Mouse (Mus musculus) hindbrain, embryonic 15.5 days (tissue): Measurements from ENCODE around the gene Qprt. TPM values are rescaled to one million over a fixed set of nuclear protein-coding genes. Genes with fewer than 3 reads are reported as not detected.
"Not testable (repeated sequence)": the region's sequence is repeated elsewhere in the genome, so short reads cannot be mapped to it uniquely, and the experiment has no call there.

ENCODE experiments used
- ATAC-seq: fragments of 200-750 bp; cut with Nextera tagmentation; 2 replicates; pipeline ENCODE4 v1.8.0; 2017; ENCODE audit warnings: low read depth, moderate number of reproducible peaks, moderate TSS enrichment; ENCODE audit not compliant: low FRiP score
- H3K27ac ChIP-seq: fragments of 300-500 bp; sonication (generic); replicated peaks from 2 replicates; pipeline ENCODE4 v1.5.1; 2015; ENCODE audit warnings: mild to moderate bottlenecking, inconsistent platforms
- H3K27me3 ChIP-seq: fragments of 300-500 bp; sonication (generic); 2 replicates; pipeline ENCODE4 v1.6.1; 2015; ENCODE audit warnings: control low read depth, inconsistent platforms
- H3K36me3 ChIP-seq: fragments of 300-500 bp; sonication (generic); 2 replicates; pipeline ENCODE4 v1.6.1; 2015; ENCODE audit warnings: control low read depth, inconsistent platforms
- H3K4me1 ChIP-seq: fragments of 300-500 bp; sonication (generic); replicated peaks from 2 replicates; pipeline ENCODE4 v1.6.1; 2015; ENCODE audit warnings: control low read depth, inconsistent platforms
- H3K4me2 ChIP-seq: fragments of 300-500 bp; sonication (generic); 2 replicates; pipeline ENCODE4 v1.6.1; 2015; ENCODE audit warnings: moderate library complexity, mild to moderate bottlenecking, inconsistent platforms
- H3K4me3 ChIP-seq: fragments of 300-500 bp; sonication (generic); 2 replicates; pipeline ENCODE4 v1.5.1; 2015; ENCODE audit warnings: mild to moderate bottlenecking, inconsistent platforms
- H3K9ac ChIP-seq: fragments of 300-500 bp; sonication (generic); 2 replicates; pipeline ENCODE4 v1.6.1; 2015; ENCODE audit warnings: inconsistent platforms
- H3K9me3 ChIP-seq: fragments of 300-500 bp; sonication (generic); 2 replicates; pipeline ENCODE4 v1.6.1; 2016; ENCODE audit warnings: control low read depth, inconsistent platforms
- WGBS: fragments of 180-500 bp; shearing (Covaris S2); methylation state at CpG from one replicate; pipeline ENCODE4 v1.1.7; 2015; 5-methylcytosine and 5-hydroxymethylcytosine counted together
- polyA plus RNA-seq: library from polyadenylated mRNA; unstranded; fragments of >200 nt; fragmentation: Nextera tagmentation; extraction: Ambion mirVana; gene quantifications from 2 replicates; pipeline ENCODE4 v1.2.1, GENCODE M21; 2015

Qprt gene
- polyA plus RNA-seq, 1 experiment from 2014 or later = 0.70 TPM

- H3K4me1 ChIP-seq = peaks cover 4% of the 10 kb centered on the region; the same call in 1 of the 2 replicates
- 25% methylated on average over 27 of the region's 27 CpGs for WGBS
These were observed 32.9 kb downstream of the Qprt start for GRCm38 (mm10) chr7:127088901-127089845.

GRCm38 (mm10) chr7:127088083-127088482 is 33.9 kb downstream of the Qprt start:
- WGBS = 92% methylated on average over 3 of the region's 3 CpGs
- ATAC-seq = no peak

More at GRCm38 (mm10) chr7:127088901-127089845, 32.9 kb downstream of the Qprt start:
- Histone ChIP-seq H3K27me3 (no peaks in the 10 kb centered on the region), H3K4me2 (peak overlapping the region; percentile 56), H3K9ac (no peak overlapping the region), H3K36me3 (no peaks in the 10 kb centered on the region), H3K27ac (no peak overlapping the region), H3K9me3 (no peaks in the 10 kb centered on the region), H3K4me3 (peak overlapping the region; percentile 15)
- no peak for ATAC-seq

GRCm38 (mm10) chr7:127087278-127088010 is 34.6 kb downstream of the Qprt start, which contains the start of gene Zg16:
TSS of gene Zg16 (minus strand) at chr7:127087328.
- not testable (repeated sequence) for H3K36me3 ChIP-seq

More at GRCm38 (mm10) chr7:127088083-127088482, 33.9 kb downstream of the Qprt start:
- Histone ChIP-seq H3K27me3 (no peaks in the 10 kb centered on the region), H3K27ac (no peak overlapping the region), H3K36me3 (no peaks in the 10 kb centered on the region), H3K9ac (no peak overlapping the region), H3K4me2 (no peak overlapping the region), H3K4me3 (no peak overlapping the region), H3K9me3 (no peaks in the 10 kb centered on the region), H3K4me1 (peaks cover 4% of the 10 kb centered on the region; the same call in 1 of the 2 replicates)

GRCm38 (mm10) chr7:127085751-127086150 is 36.3 kb downstream of the Qprt start:
- not testable (repeated sequence) for H3K4me3 ChIP-seq, H3K36me3 ChIP-seq, ATAC-seq, H3K9me3 ChIP-seq, H3K9ac ChIP-seq, H3K27ac ChIP-seq, H3K4me2 ChIP-seq, H3K27me3 ChIP-seq, H3K4me1 ChIP-seq
- 61% methylated on average over 6 of the region's 6 CpGs for WGBS

More at GRCm38 (mm10) chr7:127087278-127088010, 34.6 kb downstream of the Qprt start, which contains the start of gene Zg16:
- not testable (repeated sequence) for H3K27me3 ChIP-seq, H3K4me1 ChIP-seq, H3K27ac ChIP-seq, H3K9ac ChIP-seq, ATAC-seq, H3K4me2 ChIP-seq, H3K9me3 ChIP-seq, H3K4me3 ChIP-seq
- WGBS = 86% methylated on average over 6 of the region's 6 CpGs

GRCm38 (mm10) chr7:127084794-127085193 is 37.2 kb downstream of the Qprt start:
- no peaks in the 10 kb centered on the region for H3K27me3 ChIP-seq
- no peak overlapping the region for H3K27ac ChIP-seq
- no peak overlapping the region for H3K4me2 ChIP-seq
- no peak overlapping the region for H3K9ac ChIP-seq
- WGBS = 75% methylated on average over 2 of the region's 2 CpGs
- H3K9me3 ChIP-seq = no peaks in the 10 kb centered on the region
- no peak overlapping the region for H3K4me3 ChIP-seq
- peaks cover 4% of the 10 kb centered on the region; the same call in 1 of the 2 replicates for H3K4me1 ChIP-seq
- no peaks in the 10 kb centered on the region for H3K36me3 ChIP-seq
- no peak for ATAC-seq

- Histone ChIP-seq H3K27ac (no peak overlapping the region), H3K4me1 (no peaks in the 10 kb centered on the region), H3K9me3 (no peaks in the 10 kb centered on the region), H3K4me3 (no peak overlapping the region), H3K27me3 (no peaks in the 10 kb centered on the region), H3K9ac (no peak overlapping the region), H3K36me3 (no peaks in the 10 kb centered on the region), H3K4me2 (no peak overlapping the region)
- 87% methylated on average over 4 of the region's 4 CpGs for WGBS
- ATAC-seq = no peak
These were observed 38.3 kb downstream of the Qprt start for GRCm38 (mm10) chr7:127083689-127084088.

- Histone ChIP-seq H3K27me3 (no peaks in the 10 kb centered on the region), H3K9me3 (no peaks in the 10 kb centered on the region), H3K9ac (no peak overlapping the region), H3K36me3 (no peaks in the 10 kb centered on the region), H3K27ac (no peak overlapping the region), H3K4me2 (no peak overlapping the region), H3K4me3 (no peak overlapping the region), H3K4me1 (no peaks in the 10 kb centered on the region)
- WGBS = 67% methylated on average over 2 of the region's 2 CpGs
- no peak for ATAC-seq
These were observed 39.0 kb downstream of the Qprt start for GRCm38 (mm10) chr7:127082995-127083394.

GRCm38 (mm10) chr7:127082271-127082670 is 39.8 kb downstream of the Qprt start:
- Histone ChIP-seq H3K9me3 (no peaks in the 10 kb centered on the region), H3K4me2 (no peak overlapping the region), H3K27ac (no peak overlapping the region), H3K36me3 (no peaks in the 10 kb centered on the region), H3K4me3 (no peak overlapping the region), H3K4me1 (no peaks in the 10 kb centered on the region), H3K27me3 (no peaks in the 10 kb centered on the region), H3K9ac (no peak overlapping the region)
- ATAC-seq = no peak
- 83% methylated on average over 8 of the region's 8 CpGs for WGBS

- no peaks in the 10 kb centered on the region for H3K36me3 ChIP-seq
- H3K9ac ChIP-seq = no peak overlapping the region
- no peak overlapping the region for H3K4me2 ChIP-seq
- 62% methylated on average over 3 of the region's 3 CpGs for WGBS
- H3K27ac ChIP-seq = no peak overlapping the region
- no peak for ATAC-seq
- no peaks in the 10 kb centered on the region for H3K4me1 ChIP-seq
- no peaks in the 10 kb centered on the region for H3K9me3 ChIP-seq
- H3K4me3 ChIP-seq = no peak overlapping the region
- no peaks in the 10 kb centered on the region for H3K27me3 ChIP-seq
These were observed 42.0 kb downstream of the Qprt start for GRCm38 (mm10) chr7:127080045-127080444.

- Histone ChIP-seq H3K27ac (no peak overlapping the region), H3K27me3 (no peaks in the 10 kb centered on the region), H3K36me3 (no peaks in the 10 kb centered on the region), H3K9me3 (no peaks in the 10 kb centered on the region), H3K4me1 (no peaks in the 10 kb centered on the region), H3K4me3 (no peak overlapping the region), H3K4me2 (no peak overlapping the region), H3K9ac (no peak overlapping the region)
- WGBS = 85% methylated on average over 3 of the region's 3 CpGs
- no peak for ATAC-seq
These were observed 44.3 kb downstream of the Qprt start for GRCm38 (mm10) chr7:127077692-127078091.

- WGBS = 92% methylated on average over 5 of the region's 5 CpGs
- no peak overlapping the region for H3K9ac ChIP-seq
- no peaks in the 10 kb centered on the region for H3K36me3 ChIP-seq
- no peak overlapping the region for H3K4me3 ChIP-seq
- H3K27ac ChIP-seq = no peak overlapping the region
- no peaks in the 10 kb centered on the region for H3K27me3 ChIP-seq
- no peak overlapping the region for H3K4me2 ChIP-seq
- H3K9me3 ChIP-seq = no peaks in the 10 kb centered on the region
- ATAC-seq = no peak
- no peaks in the 10 kb centered on the region for H3K4me1 ChIP-seq
These were observed 45.8 kb downstream of the Qprt start for GRCm38 (mm10) chr7:127076188-127076587.

GRCm38 (mm10) chr7:127073221-127073620 is 48.8 kb downstream of the Qprt start:
- Histone ChIP-seq H3K27ac (no peak overlapping the region), H3K4me3 (no peak overlapping the region), H3K4me2 (no peak overlapping the region), H3K36me3 (no peaks in the 10 kb centered on the region), H3K9me3 (no peaks in the 10 kb centered on the region), H3K4me1 (no peaks in the 10 kb centered on the region), H3K9ac (no peak overlapping the region), H3K27me3 (no peaks in the 10 kb centered on the region)
- no peak for ATAC-seq
- 86% methylated on average over 4 of the region's 4 CpGs for WGBS
